Mouse (Mus musculus): Measurements from ENCODE around the gene Agbl1. TPM values are rescaled to one million over a fixed set of nuclear protein-coding genes. Genes with fewer than 3 reads are reported as not detected.

Agbl1 gene
- polyA plus RNA-seq (2012; rRNA removed) = 0.54 and 0.63 TPM in 2 replicates

DNA sequence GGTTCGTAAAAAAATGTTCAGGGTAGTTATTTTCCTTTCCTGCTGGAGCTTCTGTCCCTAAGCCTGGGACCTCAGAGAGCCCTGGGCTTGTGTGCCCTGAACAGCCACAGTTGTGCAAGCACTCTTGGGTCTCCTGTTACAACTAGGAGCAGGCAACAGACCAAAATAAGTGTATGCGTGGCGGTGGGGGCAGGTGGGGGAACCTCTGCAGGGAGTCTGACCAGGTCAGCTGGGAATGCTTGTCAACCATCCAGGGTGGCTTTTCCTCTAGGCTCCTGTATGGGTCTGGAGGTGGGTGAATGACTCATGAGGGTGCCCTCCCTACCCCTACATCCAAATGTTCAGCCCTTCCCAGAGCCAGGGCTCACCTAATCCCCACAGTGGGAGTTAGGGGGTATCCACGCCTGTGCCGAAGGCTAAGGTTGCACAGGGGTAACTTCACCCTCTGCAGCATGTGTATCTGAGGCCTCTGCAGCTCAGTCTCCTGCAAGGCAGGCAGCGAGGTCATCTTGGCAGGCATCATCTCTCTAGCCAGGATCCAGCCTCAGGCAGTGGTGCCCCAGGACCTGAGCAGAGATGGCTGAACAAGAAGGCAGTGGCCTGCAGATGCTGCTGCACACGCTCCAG is at the start of gene Agbl1:
Gene Agbl1 (plus strand): TSS at position 577 of the 627 bp plus-strand sequence.
- Histone ChIP-seq H3K4me3 (ENCODE audit: control insufficient read depth, low read depth, low read length) (no peak within 1 kb of the TSS), H3K27me3 (ENCODE audit: control insufficient read depth, insufficient read depth, low read length) (no peaks in the 10 kb centered on the region), H3K36me3 (ENCODE audit: control insufficient read depth, insufficient read depth, low read length) (no peaks in the 10 kb centered on the region), H3K27ac (ENCODE audit: control insufficient read depth, insufficient read depth, low read depth, low read length) (no peak within 1 kb of the TSS), H3K4me1 (ENCODE audit: control insufficient read depth, insufficient read depth, low read length) (no peaks in the 10 kb centered on the region)
- TF ChIP-seq CTCF (IDR thresholded peaks at IDR 0.05; ENCODE audit: control insufficient read depth, insufficient read depth, insufficient replicate concordance, low read depth, low read length) (no peak), POLR2A (IDR thresholded peaks at IDR 0.05; ENCODE audit: control insufficient read depth, low read depth, low read length) (no peak)

- H3K4me3 ChIP-seq (ENCODE audit: control insufficient read depth, low read depth, low read length) = no peak overlapping the region
- H3K4me1 ChIP-seq (ENCODE audit: control insufficient read depth, insufficient read depth, low read length) = no peaks in the 10 kb centered on the region
- TF ChIP-seq POLR2A (IDR thresholded peaks at IDR 0.05; ENCODE audit: control insufficient read depth, low read depth, low read length) (no peak), CTCF (IDR thresholded peaks at IDR 0.05; ENCODE audit: control insufficient read depth, insufficient read depth, insufficient replicate concordance, low read depth, low read length) (no peak)
Observed at GRCm38 (mm10) chr7:76185005-76185658, 44.6 kb upstream of the Agbl1 start.

DNA sequence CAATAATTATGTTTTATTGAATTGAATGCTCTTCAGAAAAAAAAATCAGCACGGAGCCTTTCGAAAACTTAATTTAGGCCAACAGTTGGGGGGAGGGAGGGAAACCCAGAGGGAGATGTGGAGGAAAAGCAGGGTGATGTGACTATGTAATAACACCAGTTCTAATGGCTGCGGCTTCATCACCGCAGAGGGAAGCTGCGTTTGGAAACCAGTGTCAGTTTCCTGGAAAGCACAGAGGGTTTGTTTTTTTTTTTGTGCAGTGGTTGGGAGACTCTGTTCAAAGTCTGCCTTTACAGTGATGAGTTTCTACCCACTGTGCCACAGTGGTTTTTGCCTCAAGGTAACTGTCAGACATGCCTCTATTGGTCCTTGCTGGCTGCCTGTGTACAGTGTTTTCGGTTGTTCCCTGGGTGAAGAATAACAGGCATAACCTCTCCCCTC is 44.0 kb upstream of the Agbl1 start:
- H3K27ac ChIP-seq (ENCODE audit: control insufficient read depth, insufficient read depth, low read depth, low read length) = no peak overlapping the region
- TF ChIP-seq POLR2A (IDR thresholded peaks at IDR 0.05; ENCODE audit: control insufficient read depth, low read depth, low read length) (no peak), CTCF (IDR thresholded peaks at IDR 0.05; ENCODE audit: control insufficient read depth, insufficient read depth, insufficient replicate concordance, low read depth, low read length) (no peak)
- no peak overlapping the region for H3K4me3 ChIP-seq (ENCODE audit: control insufficient read depth, low read depth, low read length)
- no peaks in the 10 kb centered on the region for H3K4me1 ChIP-seq (ENCODE audit: control insufficient read depth, insufficient read depth, low read length)
- H3K36me3 ChIP-seq (ENCODE audit: control insufficient read depth, insufficient read depth, low read length) = no peaks in the 10 kb centered on the region
- H3K27me3 ChIP-seq (ENCODE audit: control insufficient read depth, insufficient read depth, low read length) = no peaks in the 10 kb centered on the region

More at GRCm38 (mm10) chr7:76185005-76185658, 44.6 kb upstream of the Agbl1 start:
- H3K27ac ChIP-seq (ENCODE audit: control insufficient read depth, insufficient read depth, low read depth, low read length) = no peak overlapping the region
- no peaks in the 10 kb centered on the region for H3K36me3 ChIP-seq (ENCODE audit: control insufficient read depth, insufficient read depth, low read length)
- H3K27me3 ChIP-seq (ENCODE audit: control insufficient read depth, insufficient read depth, low read length) = no peaks in the 10 kb centered on the region

DNA sequence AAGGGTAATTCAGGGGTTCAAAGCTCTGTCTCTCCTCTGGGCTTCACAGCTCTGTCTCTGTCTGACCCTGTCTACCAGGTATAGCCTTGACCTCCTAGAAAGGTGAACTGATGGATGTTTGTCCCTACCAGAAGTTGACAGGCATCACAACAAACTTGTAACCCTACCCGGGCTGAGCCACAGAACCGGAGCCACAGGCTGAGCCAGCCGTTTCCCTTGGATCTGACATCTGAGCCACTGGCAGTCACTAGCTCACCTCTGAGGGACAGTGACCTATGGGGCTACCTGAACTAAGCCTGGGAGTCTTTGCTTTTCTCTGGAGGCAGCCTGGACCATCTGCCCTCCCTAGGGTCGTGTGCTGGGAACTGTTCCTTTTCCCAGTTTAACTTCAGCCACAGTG is 11.1 kb upstream of the Agbl1 start:
- TF ChIP-seq POLR2A (IDR thresholded peaks at IDR 0.05; ENCODE audit: control insufficient read depth, low read depth, low read length) = no peak
- no peak for TF ChIP-seq CTCF (IDR thresholded peaks at IDR 0.05; ENCODE audit: control insufficient read depth, insufficient read depth, insufficient replicate concordance, low read depth, low read length)
- Histone ChIP-seq H3K36me3 (ENCODE audit: control insufficient read depth, insufficient read depth, low read length) (no peaks in the 10 kb centered on the region), H3K27ac (ENCODE audit: control insufficient read depth, insufficient read depth, low read depth, low read length) (no peak overlapping the region), H3K4me3 (ENCODE audit: control insufficient read depth, low read depth, low read length) (no peak overlapping the region), H3K27me3 (ENCODE audit: control insufficient read depth, insufficient read depth, low read length) (no peaks in the 10 kb centered on the region), H3K4me1 (ENCODE audit: control insufficient read depth, insufficient read depth, low read length) (no peaks in the 10 kb centered on the region)

DNA sequence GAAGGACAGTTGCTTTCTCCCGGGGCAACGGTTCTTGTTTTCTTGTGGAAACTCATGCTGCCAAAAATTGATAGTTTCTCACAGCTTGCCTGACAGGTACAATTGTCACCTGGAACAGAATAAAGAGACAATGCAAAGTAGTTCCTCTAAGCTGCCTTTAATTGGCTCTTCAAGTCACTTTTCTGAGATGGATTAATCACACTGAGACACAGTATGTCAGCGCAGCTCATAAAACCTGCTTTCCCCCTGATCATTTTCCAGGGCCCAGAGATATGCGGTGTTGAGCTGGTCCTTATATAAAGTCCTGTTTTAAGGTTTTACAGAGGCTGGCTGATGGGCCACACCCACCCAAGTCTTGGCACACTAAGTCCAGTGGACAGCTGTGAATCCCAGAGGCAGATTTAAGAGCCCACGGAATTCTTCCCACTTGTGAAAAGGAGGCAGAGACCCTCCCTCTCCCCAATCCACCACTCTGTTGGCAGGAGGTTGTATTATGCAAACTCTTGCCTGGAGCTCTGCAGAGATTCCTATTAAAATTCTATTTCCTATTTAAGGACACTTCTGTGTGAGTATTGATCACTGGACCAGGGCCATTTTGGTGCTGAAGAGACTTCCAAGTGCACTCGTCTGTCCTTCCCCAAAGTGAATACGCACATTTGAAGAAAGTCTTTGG is 9.8 kb upstream of the Agbl1 start:
- Histone ChIP-seq H3K4me1 (ENCODE audit: control insufficient read depth, insufficient read depth, low read length) (no peaks in the 10 kb centered on the region), H3K36me3 (ENCODE audit: control insufficient read depth, insufficient read depth, low read length) (no peaks in the 10 kb centered on the region), H3K27ac (ENCODE audit: control insufficient read depth, insufficient read depth, low read depth, low read length) (no peak overlapping the region), H3K4me3 (ENCODE audit: control insufficient read depth, low read depth, low read length) (no peak overlapping the region), H3K27me3 (ENCODE audit: control insufficient read depth, insufficient read depth, low read length) (no peaks in the 10 kb centered on the region)
- TF ChIP-seq CTCF (IDR thresholded peaks at IDR 0.05; ENCODE audit: control insufficient read depth, insufficient read depth, insufficient replicate concordance, low read depth, low read length) = no peak
- TF ChIP-seq POLR2A (IDR thresholded peaks at IDR 0.05; ENCODE audit: control insufficient read depth, low read depth, low read length) = no peak

DNA sequence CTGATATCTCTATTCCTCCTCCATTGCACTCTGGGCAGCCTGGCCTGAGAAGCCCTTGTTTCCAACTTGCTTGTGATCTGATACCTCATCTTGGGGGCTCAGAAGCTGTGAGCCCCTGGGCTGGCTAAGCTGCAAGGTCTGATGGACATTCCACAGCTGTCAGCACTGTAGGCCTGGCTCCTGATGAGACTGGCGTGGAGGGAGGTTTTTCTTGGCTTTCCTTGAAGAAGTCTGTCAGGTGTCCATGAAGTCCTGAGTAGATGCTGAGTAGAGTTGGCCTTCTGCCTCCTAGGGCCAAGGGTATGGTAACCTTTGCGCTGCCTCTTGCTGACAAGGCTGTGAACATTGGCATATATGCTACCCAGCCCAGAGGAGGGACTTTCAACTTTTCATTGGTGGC is 7.0 kb upstream of the Agbl1 start:
- H3K27ac ChIP-seq (ENCODE audit: control insufficient read depth, insufficient read depth, low read depth, low read length) = no peak overlapping the region
- TF ChIP-seq CTCF (IDR thresholded peaks at IDR 0.05; ENCODE audit: control insufficient read depth, insufficient read depth, insufficient replicate concordance, low read depth, low read length) = no peak
- TF ChIP-seq POLR2A (IDR thresholded peaks at IDR 0.05; ENCODE audit: control insufficient read depth, low read depth, low read length) = no peak
- H3K36me3 ChIP-seq (ENCODE audit: control insufficient read depth, insufficient read depth, low read length) = no peaks in the 10 kb centered on the region
- H3K4me1 ChIP-seq (ENCODE audit: control insufficient read depth, insufficient read depth, low read length) = no peaks in the 10 kb centered on the region
- no peaks in the 10 kb centered on the region for H3K27me3 ChIP-seq (ENCODE audit: control insufficient read depth, insufficient read depth, low read length)
- no peak overlapping the region for H3K4me3 ChIP-seq (ENCODE audit: control insufficient read depth, low read depth, low read length)

GRCm38 (mm10) chr7:76228881-76229280 is 806 bp upstream of the Agbl1 start:
- TF ChIP-seq POLR2A (IDR thresholded peaks at IDR 0.05; ENCODE audit: control insufficient read depth, low read depth, low read length) (no peak), CTCF (IDR thresholded peaks at IDR 0.05; ENCODE audit: control insufficient read depth, insufficient read depth, insufficient replicate concordance, low read depth, low read length) (no peak)
- H3K4me3 ChIP-seq (ENCODE audit: control insufficient read depth, low read depth, low read length) = no peak overlapping the region
- H3K27me3 ChIP-seq (ENCODE audit: control insufficient read depth, insufficient read depth, low read length) = no peaks in the 10 kb centered on the region
- no peak overlapping the region for H3K27ac ChIP-seq (ENCODE audit: control insufficient read depth, insufficient read depth, low read depth, low read length)
- no peaks in the 10 kb centered on the region for H3K36me3 ChIP-seq (ENCODE audit: control insufficient read depth, insufficient read depth, low read length)
- no peaks in the 10 kb centered on the region for H3K4me1 ChIP-seq (ENCODE audit: control insufficient read depth, insufficient read depth, low read length)

Data from testis, adult 2 months (tissue).